Mouse (Mus musculus): Measurements from ENCODE around the gene Cdc34. TPM values are rescaled to one million over a fixed set of nuclear protein-coding genes. Genes with fewer than 3 reads are reported as not detected.

Gene Cdc34
- polyA plus RNA-seq, 1 experiment from 2014 or later, result 88.0 TPM

DNA sequence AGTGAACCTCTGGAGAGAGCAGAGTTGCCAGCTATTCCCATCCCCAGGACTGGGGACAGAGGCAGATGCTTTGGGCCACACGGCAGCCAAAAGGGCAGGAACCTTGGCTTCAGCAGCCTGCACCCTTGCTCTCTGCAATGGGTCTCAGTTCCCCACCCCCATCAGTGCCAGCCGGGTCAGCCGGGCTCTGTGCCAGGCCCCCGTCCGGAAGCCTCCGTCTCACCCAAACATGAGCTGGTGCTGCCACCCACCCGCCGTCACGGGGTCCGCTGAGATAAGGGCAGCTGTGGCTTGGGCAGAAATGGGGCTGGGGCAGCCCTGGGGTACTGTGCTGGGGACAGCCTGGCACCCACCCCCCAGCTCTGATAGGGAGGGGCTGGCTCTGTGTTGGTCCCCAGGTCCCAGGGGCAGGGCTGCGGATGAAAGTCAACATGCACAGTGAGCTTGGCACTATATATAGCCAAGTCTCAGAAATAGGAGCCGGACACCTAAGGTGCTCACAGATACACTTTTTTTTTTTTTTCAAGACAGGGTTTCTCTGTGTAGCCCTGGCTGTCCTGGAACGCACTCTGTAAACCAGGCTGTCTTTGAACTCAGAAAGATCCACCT is 47.5 kb downstream of the Cdc34 start:
- peaks cover 5% of the 10 kb centered on the region; the same call in 1 of the 2 replicates for H3K36me3 ChIP-seq (ENCODE audit: control insufficient read depth, insufficient read depth)
- H3K27ac ChIP-seq (ENCODE audit: low read depth, low read length), result no peak overlapping the region
- no peak overlapping the region for H3K4me2 ChIP-seq (replicated peaks; ENCODE audit: low read depth)
- H3K27me3 ChIP-seq (replicated peaks; ENCODE audit: control insufficient read depth, insufficient read depth, low read length), result no peaks in the 10 kb centered on the region
- H3K9ac ChIP-seq (ENCODE audit: low read depth, low read length), result no peak overlapping the region
- 76% methylated on average over 13 of the region's 13 CpGs for WGBS
- H3K4me3 ChIP-seq (ENCODE audit: low read depth, low read length), result no peak overlapping the region
- H3K4me1 ChIP-seq (replicated peaks; ENCODE audit: control insufficient read depth, insufficient read depth, low read length), result no peaks in the 10 kb centered on the region
- H3K9me3 ChIP-seq (ENCODE audit: control insufficient read depth), result no peaks in the 10 kb centered on the region
- ATAC-seq, result no peak
- no peak for TF ChIP-seq CTCF (IDR thresholded peaks at IDR 0.05; ENCODE audit: low read depth)

DNA sequence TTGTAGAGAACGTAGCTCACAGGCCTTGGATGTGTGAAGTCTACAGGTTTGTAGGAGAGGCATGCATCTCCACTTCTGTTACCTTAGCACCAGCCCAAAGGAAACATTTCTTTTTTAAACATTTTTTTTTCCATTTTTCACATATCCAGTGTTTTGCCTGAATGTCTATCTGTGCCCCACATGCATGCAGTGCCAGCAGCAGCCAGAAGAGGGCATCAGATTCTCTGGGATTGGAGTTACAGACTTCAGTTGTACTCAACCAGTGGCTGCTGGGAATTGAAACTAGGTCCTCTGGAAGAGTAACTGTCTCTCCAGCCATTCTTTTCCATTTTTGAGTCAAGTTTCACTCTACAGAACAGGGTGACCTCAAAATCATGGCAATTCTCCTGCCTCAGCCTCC is 50.5 kb downstream of the Cdc34 start:
- ATAC-seq, result no peak
- Histone ChIP-seq H3K36me3 (ENCODE audit: control insufficient read depth, insufficient read depth) (peaks cover 34% of the 10 kb centered on the region), H3K4me1 (replicated peaks; ENCODE audit: control insufficient read depth, insufficient read depth, low read length) (no peaks in the 10 kb centered on the region), H3K4me2 (replicated peaks; ENCODE audit: low read depth) (no peak overlapping the region), H3K27me3 (replicated peaks; ENCODE audit: control insufficient read depth, insufficient read depth, low read length) (no peaks in the 10 kb centered on the region), H3K4me3 (ENCODE audit: low read depth, low read length) (no peak overlapping the region), H3K27ac (ENCODE audit: low read depth, low read length) (no peak overlapping the region), H3K9me3 (ENCODE audit: control insufficient read depth) (no peaks in the 10 kb centered on the region), H3K9ac (ENCODE audit: low read depth, low read length) (no peak overlapping the region)
- TF ChIP-seq CTCF (IDR thresholded peaks at IDR 0.05; ENCODE audit: low read depth), result peak; percentile 65
- 96% methylated on average over 1 of the region's 1 CpGs for WGBS

DNA sequence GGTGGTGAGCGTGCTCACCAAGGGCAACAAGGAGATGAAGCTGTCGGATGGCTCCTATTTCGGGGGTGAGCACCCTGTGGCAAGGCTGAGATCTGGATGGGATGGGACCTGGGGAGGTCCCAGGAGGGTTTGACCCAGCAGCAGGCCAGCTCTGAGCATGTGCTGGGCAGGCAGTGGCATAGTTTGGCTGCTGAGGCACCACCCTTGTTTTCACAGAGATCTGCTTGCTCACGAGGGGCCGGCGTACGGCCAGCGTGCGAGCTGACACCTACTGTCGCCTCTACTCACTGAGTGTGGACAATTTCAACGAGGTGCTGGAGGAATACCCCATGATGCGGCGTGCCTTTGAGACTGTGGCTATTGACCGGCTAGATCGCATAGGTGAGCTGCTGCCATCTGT is 51.9 kb downstream of the Cdc34 start:
- Histone ChIP-seq H3K4me3 (ENCODE audit: low read depth, low read length) (no peak overlapping the region), H3K36me3 (ENCODE audit: control insufficient read depth, insufficient read depth) (peaks cover 47% of the 10 kb centered on the region), H3K27me3 (replicated peaks; ENCODE audit: control insufficient read depth, insufficient read depth, low read length) (no peaks in the 10 kb centered on the region), H3K4me1 (replicated peaks; ENCODE audit: control insufficient read depth, insufficient read depth, low read length) (no peaks in the 10 kb centered on the region), H3K4me2 (replicated peaks; ENCODE audit: low read depth) (no peak overlapping the region), H3K9ac (ENCODE audit: low read depth, low read length) (no peak overlapping the region), H3K9me3 (ENCODE audit: control insufficient read depth) (no peaks in the 10 kb centered on the region), H3K27ac (ENCODE audit: low read depth, low read length) (no peak overlapping the region)
- WGBS, result 94% methylated on average over 15 of the region's 15 CpGs
- no peak for TF ChIP-seq CTCF (IDR thresholded peaks at IDR 0.05; ENCODE audit: low read depth)
- ATAC-seq, result no peak

DNA sequence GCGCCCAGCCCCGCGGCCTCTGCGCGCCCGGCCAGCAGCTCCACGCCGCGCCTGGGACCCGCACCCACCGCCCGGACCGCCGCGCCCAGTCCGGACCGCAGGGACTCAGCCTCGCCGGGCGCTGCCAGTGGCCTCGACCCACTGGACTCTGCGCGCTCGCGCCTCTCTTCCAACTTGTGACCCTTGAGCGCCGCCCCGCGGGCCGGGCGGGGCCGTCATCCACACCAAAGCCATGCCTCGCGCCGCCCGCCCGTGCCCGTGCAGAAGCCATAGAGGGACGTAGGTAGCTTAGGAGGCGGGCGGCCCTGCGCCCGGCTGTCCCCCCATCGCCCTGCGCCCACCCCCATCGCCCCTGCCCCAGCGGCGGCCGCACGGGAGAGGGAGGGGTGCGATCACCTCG is 53.4 kb downstream of the Cdc34 start:
- ATAC-seq, result no peak
- WGBS, result 37% methylated on average over 48 of the region's 52 CpGs
- Histone ChIP-seq H3K4me1 (replicated peaks; ENCODE audit: control insufficient read depth, insufficient read depth, low read length) (no peaks in the 10 kb centered on the region), H3K9ac (ENCODE audit: low read depth, low read length) (no peak overlapping the region), H3K27me3 (replicated peaks; ENCODE audit: control insufficient read depth, insufficient read depth, low read length) (no peaks in the 10 kb centered on the region), H3K4me3 (ENCODE audit: low read depth, low read length) (no peak overlapping the region), H3K27ac (ENCODE audit: low read depth, low read length) (no peak overlapping the region), H3K36me3 (ENCODE audit: control insufficient read depth, insufficient read depth) (peaks cover 63% of the 10 kb centered on the region), H3K4me2 (replicated peaks; ENCODE audit: low read depth) (no peak overlapping the region), H3K9me3 (ENCODE audit: control insufficient read depth) (no peaks in the 10 kb centered on the region)
- peak; percentile 33; the same call in 1 of the 2 replicates for TF ChIP-seq CTCF (IDR thresholded peaks at IDR 0.05; ENCODE audit: low read depth)

DNA sequence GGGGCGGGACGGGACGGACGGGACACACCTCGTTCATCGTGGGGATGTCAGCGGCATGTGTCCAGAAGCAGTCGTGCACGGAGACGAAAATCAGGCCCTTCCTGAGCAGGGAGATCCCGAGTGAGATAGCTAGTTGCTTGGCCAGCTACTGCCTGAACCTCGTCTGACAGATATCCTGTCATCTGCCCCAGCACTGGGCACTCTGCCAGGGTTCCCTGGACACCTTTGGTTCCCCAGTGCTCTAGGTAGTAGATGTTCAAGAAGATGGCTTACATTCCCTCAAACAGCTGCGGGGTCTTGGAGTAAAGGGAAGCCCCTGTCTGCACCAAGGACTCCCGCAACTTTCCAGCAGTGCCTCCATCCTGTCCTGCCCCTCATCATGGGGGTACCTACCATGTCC is 54.7 kb downstream of the Cdc34 start:
- Histone ChIP-seq H3K27ac (ENCODE audit: low read depth, low read length) (no peak overlapping the region), H3K36me3 (ENCODE audit: control insufficient read depth, insufficient read depth) (peaks cover 76% of the 10 kb centered on the region), H3K9ac (ENCODE audit: low read depth, low read length) (no peak overlapping the region), H3K4me2 (replicated peaks; ENCODE audit: low read depth) (no peak overlapping the region), H3K9me3 (ENCODE audit: control insufficient read depth) (no peaks in the 10 kb centered on the region), H3K27me3 (replicated peaks; ENCODE audit: control insufficient read depth, insufficient read depth, low read length) (no peaks in the 10 kb centered on the region), H3K4me1 (replicated peaks; ENCODE audit: control insufficient read depth, insufficient read depth, low read length) (no peaks in the 10 kb centered on the region), H3K4me3 (ENCODE audit: low read depth, low read length) (no peak overlapping the region)
- no peak for TF ChIP-seq CTCF (IDR thresholded peaks at IDR 0.05; ENCODE audit: low read depth)
- no peak for ATAC-seq
- WGBS, result 88% methylated on average over 10 of the region's 14 CpGs

Other genes with a start within 250 kb of the Cdc34 start
- not detected in 2 replicates for gene Vmn2r83, start 213.5 kb upstream of the Cdc34 start, polyA plus RNA-seq (2015; fragmentation: Nextera tagmentation; extraction: Ambion mirVana)
- gene Plpp2, start 148.4 kb upstream of the Cdc34 start, polyA plus RNA-seq (2015; fragmentation: Nextera tagmentation; extraction: Ambion mirVana), result 141 TPM in 2 replicates
- 15.6 and 16.2 TPM in 2 replicates for gene Mier2, start 127.0 kb upstream of the Cdc34 start, polyA plus RNA-seq (2015; fragmentation: Nextera tagmentation; extraction: Ambion mirVana)
- not detected in 2 replicates for gene Theg, start 94.9 kb upstream of the Cdc34 start, polyA plus RNA-seq (2015; fragmentation: Nextera tagmentation; extraction: Ambion mirVana)
- 0.05 TPM in 2 replicates for gene C2cd4c, start 68.2 kb upstream of the Cdc34 start, polyA plus RNA-seq (2015; fragmentation: Nextera tagmentation; extraction: Ambion mirVana)
- 1.9 and 2.2 TPM in 2 replicates for gene Shc2, start 44.3 kb upstream of the Cdc34 start, polyA plus RNA-seq (2015; fragmentation: Nextera tagmentation; extraction: Ambion mirVana)
- not detected in 2 replicates for gene Odf3l2, start 36.5 kb upstream of the Cdc34 start, polyA plus RNA-seq (2015; fragmentation: Nextera tagmentation; extraction: Ambion mirVana)
- 15.6 and 16.9 TPM in 2 replicates for gene Madcam1, start 17.6 kb upstream of the Cdc34 start, polyA plus RNA-seq (2015; fragmentation: Nextera tagmentation; extraction: Ambion mirVana)
- gene Tpgs1, start 12.8 kb upstream of the Cdc34 start, polyA plus RNA-seq (2015; fragmentation: Nextera tagmentation; extraction: Ambion mirVana), result 47.6 and 48.5 TPM in 2 replicates
- gene Gzmm, start 6.8 kb downstream of the Cdc34 start, polyA plus RNA-seq (2015; fragmentation: Nextera tagmentation; extraction: Ambion mirVana), result 0.16 and 0.26 TPM in 2 replicates
- 888 and 937 TPM in 2 replicates for gene Bsg, start 22.3 kb downstream of the Cdc34 start, polyA plus RNA-seq (2015; fragmentation: Nextera tagmentation; extraction: Ambion mirVana)
- 0.38 and 0.43 TPM in 2 replicates for gene Hcn2, start 34.4 kb downstream of the Cdc34 start, polyA plus RNA-seq (2015; fragmentation: Nextera tagmentation; extraction: Ambion mirVana)
- gene Polrmt, start 64.4 kb downstream of the Cdc34 start, polyA plus RNA-seq (2015; fragmentation: Nextera tagmentation; extraction: Ambion mirVana), result 18.7 and 20.1 TPM in 2 replicates
- gene Fgf22, start 72.9 kb downstream of the Cdc34 start, polyA plus RNA-seq (2015; fragmentation: Nextera tagmentation; extraction: Ambion mirVana), result 0.13 TPM in 1 of 2 replicates, not detected in the other
- gene Rnf126, start 84.8 kb downstream of the Cdc34 start, polyA plus RNA-seq (2015; fragmentation: Nextera tagmentation; extraction: Ambion mirVana), result 41.2 and 43.5 TPM in 2 replicates
- 7.3 and 8.9 TPM in 2 replicates for gene Fstl3, start 95.1 kb downstream of the Cdc34 start, polyA plus RNA-seq (2015; fragmentation: Nextera tagmentation; extraction: Ambion mirVana)
- 0.07 TPM in 1 of 2 replicates, not detected in the other for gene Prss57, start 108.8 kb downstream of the Cdc34 start, polyA plus RNA-seq (2015; fragmentation: Nextera tagmentation; extraction: Ambion mirVana)
- gene Palm, start 111.4 kb downstream of the Cdc34 start, polyA plus RNA-seq (2015; fragmentation: Nextera tagmentation; extraction: Ambion mirVana), result 19.9 and 21.1 TPM in 2 replicates
- gene Misp, start 138.8 kb downstream of the Cdc34 start, polyA plus RNA-seq (2015; fragmentation: Nextera tagmentation; extraction: Ambion mirVana), result 254 and 255 TPM in 2 replicates
- gene Ptbp1, start 172.2 kb downstream of the Cdc34 start, polyA plus RNA-seq (2015; fragmentation: Nextera tagmentation; extraction: Ambion mirVana), result 86.9 and 92.2 TPM in 2 replicates
- 1.1 TPM in 2 replicates for gene Prtn3, start 192.3 kb downstream of the Cdc34 start, polyA plus RNA-seq (2015; fragmentation: Nextera tagmentation; extraction: Ambion mirVana)
- gene Plppr3, start 192.4 kb downstream of the Cdc34 start, polyA plus RNA-seq (2015; fragmentation: Nextera tagmentation; extraction: Ambion mirVana), result 6.2 and 7.2 TPM in 2 replicates
- gene Elane, start 204.1 kb downstream of the Cdc34 start, polyA plus RNA-seq (2015; fragmentation: Nextera tagmentation; extraction: Ambion mirVana), result not detected in 2 replicates
- not detected in 2 replicates for gene Cfd, start 208.7 kb downstream of the Cdc34 start, polyA plus RNA-seq (2015; fragmentation: Nextera tagmentation; extraction: Ambion mirVana)
- 17.0 and 17.8 TPM in 2 replicates for gene Med16, start 226.7 kb downstream of the Cdc34 start, polyA plus RNA-seq (2015; fragmentation: Nextera tagmentation; extraction: Ambion mirVana)
- gene Gm26602, start 228.7 kb downstream of the Cdc34 start, polyA plus RNA-seq (2015; fragmentation: Nextera tagmentation; extraction: Ambion mirVana), result 2.9 and 17.9 TPM in 2 replicates
- gene Kiss1r, start 234.8 kb downstream of the Cdc34 start, polyA plus RNA-seq (2015; fragmentation: Nextera tagmentation; extraction: Ambion mirVana), result 0.21 and 0.47 TPM in 2 replicates
- gene R3hdm4, start 239.0 kb downstream of the Cdc34 start, polyA plus RNA-seq (2015; fragmentation: Nextera tagmentation; extraction: Ambion mirVana), result 62.0 and 62.8 TPM in 2 replicates
- gene Arid3a, start 244.8 kb downstream of the Cdc34 start, polyA plus RNA-seq (2015; fragmentation: Nextera tagmentation; extraction: Ambion mirVana), result 8.7 and 13.2 TPM in 2 replicates

Measured in intestine, postnatal 0 days (tissue).